Mouse (Mus musculus): ENCODE measurements around the gene Gif.

Gene Gif

DNA sequence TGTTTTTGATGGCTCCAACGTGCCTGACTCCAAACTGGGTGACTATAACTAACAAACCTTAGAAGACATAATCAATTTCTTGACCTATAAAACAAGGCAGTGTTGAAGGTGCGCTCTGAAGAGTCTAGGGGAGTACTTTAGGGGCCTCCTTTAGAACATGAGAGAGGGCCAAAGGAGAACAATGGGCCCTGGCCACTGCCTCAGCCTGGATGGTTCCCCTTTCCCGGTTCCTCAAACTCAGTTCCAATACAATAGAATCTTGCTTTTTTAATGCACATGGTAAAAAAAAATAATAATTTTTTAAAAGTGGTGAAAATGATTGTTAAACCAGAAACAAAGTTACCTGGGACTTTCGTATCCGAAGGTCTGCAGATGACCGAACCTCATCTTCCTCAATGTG is 40.5 kb downstream of the Gif start:
- ChIA-PET POLR2A (interaction anchor here in 1 of 4 experiments (1.0 to 3.6 kb wide), 6 partner anchors 11 to 180 kb away, joined by 3 to 18 read pairs (median 4); no protein-coding TSS in a partner anchor), CTCF (interaction anchor here in 1 of 4 experiments (1.0 kb wide), 1 partner anchor 12 kb away, joined by 3 read pairs; no protein-coding TSS in a partner anchor)

DNA sequence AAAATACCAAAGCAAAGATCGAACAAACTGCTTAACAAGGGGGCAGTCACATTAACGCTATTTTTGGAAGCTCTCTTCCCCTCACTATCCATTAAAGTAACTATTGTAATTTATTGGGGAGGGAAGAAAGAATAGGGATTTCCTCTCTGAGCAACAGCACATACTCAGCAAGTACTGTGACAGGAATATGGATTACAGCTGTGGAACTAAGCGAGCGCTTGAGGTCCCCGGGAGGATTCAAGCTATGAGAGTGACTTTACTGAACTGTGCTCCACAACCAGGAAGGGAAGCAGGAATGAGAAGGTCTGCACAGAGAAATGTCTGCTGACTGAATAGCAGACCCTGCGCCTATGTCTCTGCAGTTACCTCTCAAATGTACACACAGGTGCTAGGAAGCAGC is 41.5 kb downstream of the Gif start:
- ChIA-PET POLR2A (interaction anchor here in 2 of 4 experiments (0.5 to 2.2 kb wide), 10 partner anchors 10 to 181 kb away, joined by 3 to 7 read pairs (median 3); partner anchors contain the start of genes Mrpl16 (in 1 of the 2) and Stx3 (in 1 of the 2)), CTCF (interaction anchor here in 3 of 4 experiments (0.6 to 1.5 kb wide), 3 partner anchors 11 to 72 kb away, joined by 3 read pairs; no protein-coding TSS in a partner anchor)

DNA sequence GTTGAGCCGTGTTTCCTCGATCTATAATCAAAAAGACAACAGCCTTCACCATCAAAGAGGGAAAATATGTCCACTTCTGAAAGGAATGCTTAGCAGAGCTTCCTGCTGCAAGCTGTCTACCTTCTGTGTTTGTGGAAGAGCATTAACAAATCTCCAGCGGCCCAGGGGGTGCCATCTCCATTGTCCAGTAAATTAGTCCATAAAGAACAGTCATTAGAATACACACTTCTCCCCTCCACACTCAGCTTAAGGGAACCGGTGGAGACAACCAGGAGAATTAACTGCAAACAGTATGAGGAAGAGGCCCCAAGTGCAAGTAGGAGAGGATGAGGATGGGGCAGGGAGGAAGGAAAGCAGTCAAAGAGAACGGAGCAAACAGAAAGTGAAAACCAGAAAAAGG is 44.5 kb downstream of the Gif start:
- CTCF ChIA-PET: interaction anchor here in 2 of 4 experiments (0.7 to 1.2 kb wide), 3 partner anchors 15 to 28 kb away, joined by 3 to 4 read pairs (median 4); no protein-coding TSS in a partner anchor
- POLR2A ChIA-PET: interaction anchor here in 3 of 4 experiments (0.6 to 2.0 kb wide), 8 partner anchors 9 to 28 kb away, joined by 3 to 11 read pairs (median 4); partner anchors contain the start of gene Stx3 (in 1 of the 3)

DNA sequence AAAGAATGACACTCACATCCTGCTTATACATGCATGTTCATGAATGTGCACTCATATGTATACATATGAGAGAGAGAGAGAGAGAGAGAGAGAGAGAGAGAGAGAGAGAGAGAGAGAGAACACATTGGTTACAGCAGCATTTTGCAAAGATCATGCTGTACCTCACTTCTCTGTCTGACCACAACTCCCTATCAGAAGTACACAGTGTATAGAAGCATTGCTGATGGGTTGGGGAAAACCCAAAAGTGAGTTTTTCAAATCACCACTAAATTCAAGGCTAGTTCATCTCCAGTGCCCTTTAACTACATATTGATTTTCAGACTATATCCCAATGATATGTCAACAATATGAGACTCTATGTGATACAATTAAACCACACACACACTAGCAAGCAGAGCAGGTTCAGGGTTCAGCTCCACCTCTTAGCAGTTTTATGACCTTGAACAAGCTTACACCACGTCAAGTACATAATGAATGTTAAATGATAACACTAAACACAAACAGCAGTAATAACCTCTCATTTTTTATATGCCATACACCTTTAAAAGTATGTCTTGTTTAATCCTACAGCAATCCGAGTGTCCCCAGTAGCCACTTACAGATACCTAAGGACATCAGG is 46.5 kb downstream of the Gif start:
- POLR2A ChIA-PET: interaction anchor here in 3 of 4 experiments (0.5 to 2.7 kb wide), 4 partner anchors 25 to 119 kb away, joined by 4 to 11 read pairs (median 5); partner anchors contain the start of gene Stx3 (in 2 of the 3)
- CTCF ChIA-PET: interaction anchor here in 1 of 4 experiments (0.5 kb wide), 1 partner anchor 25 kb away, joined by 3 read pairs; no protein-coding TSS in a partner anchor

DNA sequence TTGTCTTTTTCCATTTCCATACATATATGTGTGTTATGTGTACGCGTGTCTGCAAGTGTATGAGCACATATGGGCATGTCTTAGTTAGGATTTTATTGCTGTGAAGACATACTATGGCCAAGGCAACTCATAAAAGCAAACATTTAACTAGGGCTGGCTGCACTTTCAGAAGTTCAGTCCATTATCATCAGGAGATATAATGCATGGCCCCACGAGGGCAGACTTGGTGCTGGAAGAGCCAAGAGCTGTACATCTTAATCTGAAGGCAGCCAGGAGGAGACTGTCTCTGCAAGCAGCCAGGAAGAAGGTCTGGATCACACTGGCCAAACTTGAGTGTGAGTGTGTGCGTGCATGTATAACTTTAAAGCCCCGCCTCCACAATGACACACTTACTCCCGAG is 47.1 kb downstream of the Gif start:
- ChIA-PET POLR2A (interaction anchor here in 1 of 4 experiments (1.8 to 2.7 kb wide), 2 partner anchors 24 to 119 kb away, joined by 4 to 6 read pairs; partner anchors contain the start of gene Stx3), CTCF (no interaction called here)

DNA sequence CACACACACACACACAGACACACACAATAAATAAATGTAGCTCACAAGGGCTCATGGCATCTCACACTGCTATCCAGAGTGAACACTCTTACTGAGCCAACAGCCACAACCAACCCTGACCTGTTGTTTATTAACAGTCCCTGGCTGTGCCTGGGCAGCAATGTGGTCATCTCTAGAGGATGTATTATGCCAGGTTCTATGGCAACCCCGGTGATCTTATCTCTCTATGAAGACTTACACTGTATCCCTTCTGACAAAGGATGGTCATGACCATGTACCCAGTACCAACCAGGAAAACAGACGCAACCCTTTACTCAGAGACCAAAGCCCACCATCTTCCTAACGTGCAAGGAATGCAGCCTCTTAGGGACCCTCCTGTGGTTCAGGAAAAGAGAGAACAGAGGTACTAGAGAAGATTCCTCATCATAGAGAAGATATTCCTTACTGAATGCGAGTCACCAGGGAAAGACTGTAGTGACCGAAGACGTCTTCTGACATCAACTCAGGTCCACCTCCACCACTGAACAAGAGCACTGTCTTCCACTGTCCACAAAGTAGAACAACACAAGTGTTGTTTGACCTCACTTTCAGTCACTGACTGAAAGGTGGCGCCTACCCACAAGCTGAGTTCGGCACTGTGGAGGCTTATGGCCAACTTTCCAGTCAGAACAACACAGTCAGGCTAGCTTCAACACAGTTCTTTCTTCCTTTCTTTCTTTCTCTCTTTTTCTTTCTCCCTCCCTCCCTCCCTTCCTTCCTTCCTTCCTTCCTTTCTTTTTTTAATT is 53.4 kb downstream of the Gif start:
- CTCF ChIA-PET: interaction anchor here in 3 of 4 experiments (0.6 to 1.6 kb wide), 6 partner anchors 18 to 1105 kb away, joined by 3 to 8 read pairs (median 4); partner anchors contain the start of gene Stx3 (in 1 of the 3)
- POLR2A ChIA-PET: interaction anchor here in 3 of 4 experiments (0.9 to 12.5 kb wide), 7 partner anchors 8 to 20 kb away, joined by 3 to 377 read pairs (median 7); partner anchors contain the start of gene Stx3 (in 2 of the 3)

DNA sequence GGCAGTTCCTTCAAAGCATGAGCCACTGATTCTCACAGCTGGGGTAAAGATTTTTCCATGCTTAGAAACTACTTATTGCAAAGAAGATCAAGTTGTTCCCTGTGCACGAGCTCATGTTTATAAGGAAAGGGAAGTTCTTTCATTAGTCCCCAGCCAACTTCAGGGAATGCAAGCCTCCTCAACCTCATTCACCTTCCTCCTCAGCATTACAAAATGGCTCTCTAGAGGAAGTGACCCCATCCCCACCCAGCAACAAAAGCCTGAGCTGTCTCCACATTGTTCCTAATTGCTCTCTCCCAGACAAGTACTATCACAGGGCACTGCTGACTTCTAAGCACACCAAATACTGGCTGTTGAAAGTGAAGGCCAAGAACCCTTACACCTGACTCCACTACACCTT is 57.1 kb downstream of the Gif start:
- ChIA-PET CTCF (interaction anchor here in 3 of 4 experiments (0.5 to 2.8 kb wide), 8 partner anchors 10 to 207 kb away, joined by 3 to 13 read pairs (median 4); partner anchors contain the start of gene Stx3 (in 2 of the 3)), POLR2A (interaction anchor here (0.8 to 12.5 kb wide), 25 partner anchors 9 to 905 kb away, joined by 3 to 377 read pairs (median 6); partner anchors contain the start of genes Stx3 (in 4 of the 4), Osbp (in 2 of the 4) and Patl1 (in 1 of the 4))

DNA sequence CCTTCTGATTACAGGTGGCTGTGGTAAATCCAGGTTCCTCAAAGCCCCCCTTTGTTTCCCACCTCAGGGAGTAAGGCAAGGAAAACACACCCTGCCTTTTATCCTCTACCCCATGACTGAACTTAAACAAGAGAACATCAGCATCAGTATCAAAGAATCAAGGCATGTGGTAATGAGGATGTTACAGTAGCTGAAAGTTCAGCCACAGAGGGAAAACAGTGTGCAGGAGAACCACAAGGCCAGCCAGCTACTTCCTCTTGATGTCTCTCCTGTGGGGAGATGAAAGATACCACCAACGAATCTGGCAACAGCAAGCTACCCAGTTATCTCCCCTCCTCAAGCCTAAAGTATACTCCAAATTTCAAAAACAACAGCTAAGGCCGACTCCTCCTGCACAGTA is 59.9 kb downstream of the Gif start:
- ChIA-PET CTCF (interaction anchor here (1.0 to 4.6 kb wide), 4 partner anchors 11 to 13 kb away, joined by 4 to 56 read pairs (median 12); partner anchors contain the start of gene Stx3 (in 2 of the 4)), POLR2A (interaction anchor here (0.6 to 12.5 kb wide), 24 partner anchors 10 to 870 kb away, joined by 3 to 377 read pairs (median 4); partner anchors contain the start of genes Stx3 (in 3 of the 4), Osbp (in 2 of the 4) and Patl1 (in 1 of the 4))

DNA sequence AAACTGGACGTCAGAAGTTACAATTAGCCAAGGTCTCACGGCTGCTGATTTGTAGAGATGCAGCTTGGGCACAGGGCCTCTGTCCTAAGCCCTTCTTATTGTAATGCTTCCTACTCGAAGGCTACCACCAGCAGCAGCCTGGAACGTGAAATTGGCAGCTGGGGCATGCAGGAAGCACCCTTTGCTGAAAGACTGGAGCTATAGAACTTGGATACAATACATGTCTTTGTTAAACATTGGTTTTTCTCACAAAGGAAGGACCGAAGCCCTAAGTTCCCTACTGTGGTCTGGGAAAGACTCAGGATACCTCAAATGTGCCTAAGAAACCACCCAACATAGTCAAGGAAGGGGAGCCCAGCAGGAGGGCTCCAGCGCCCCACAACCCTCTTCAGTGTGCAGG is 60.5 kb downstream of the Gif start:
- ChIA-PET CTCF (interaction anchor here in 3 of 4 experiments (0.6 to 4.6 kb wide), 5 partner anchors 11 to 567 kb away, joined by 4 to 56 read pairs (median 12); partner anchors contain the start of gene Stx3 (in 2 of the 3)), POLR2A (interaction anchor here (0.8 to 12.5 kb wide), 23 partner anchors 10 to 260 kb away, joined by 3 to 377 read pairs (median 5); partner anchors contain the start of genes Stx3 (in 3 of the 4), Osbp (in 2 of the 4) and Patl1 (in 1 of the 4))

DNA sequence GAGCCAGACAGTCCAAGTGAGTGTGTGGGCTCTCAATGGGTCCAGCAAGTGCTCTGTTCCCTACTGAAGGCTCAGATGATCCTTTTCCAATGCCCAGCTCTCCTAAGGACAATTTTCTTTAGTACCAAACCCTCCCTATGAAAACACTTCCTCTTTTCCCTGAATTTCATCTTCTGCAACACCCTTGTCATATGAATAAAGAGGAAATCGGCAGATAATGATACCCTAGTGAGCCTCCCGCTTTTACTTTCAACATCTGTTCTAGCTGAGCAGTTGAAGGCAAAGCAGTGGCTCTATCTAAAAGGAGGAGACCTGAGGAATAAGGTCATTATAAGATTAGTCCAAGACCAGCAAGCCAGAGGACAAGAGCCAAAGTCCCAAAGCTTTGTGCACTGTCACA is 61.1 kb downstream of the Gif start:
- ChIA-PET CTCF (interaction anchor here in 3 of 4 experiments (1.0 to 4.6 kb wide), 4 partner anchors 10 to 11 kb away, joined by 4 to 56 read pairs (median 18); partner anchors contain the start of gene Stx3 (in 2 of the 3)), POLR2A (interaction anchor here in 3 of 4 experiments (0.6 to 12.5 kb wide), 12 partner anchors 10 to 203 kb away, joined by 3 to 377 read pairs (median 12); partner anchors contain the start of genes Stx3 (in 3 of the 3), Osbp (in 1 of the 3) and Patl1 (in 1 of the 3))

DNA sequence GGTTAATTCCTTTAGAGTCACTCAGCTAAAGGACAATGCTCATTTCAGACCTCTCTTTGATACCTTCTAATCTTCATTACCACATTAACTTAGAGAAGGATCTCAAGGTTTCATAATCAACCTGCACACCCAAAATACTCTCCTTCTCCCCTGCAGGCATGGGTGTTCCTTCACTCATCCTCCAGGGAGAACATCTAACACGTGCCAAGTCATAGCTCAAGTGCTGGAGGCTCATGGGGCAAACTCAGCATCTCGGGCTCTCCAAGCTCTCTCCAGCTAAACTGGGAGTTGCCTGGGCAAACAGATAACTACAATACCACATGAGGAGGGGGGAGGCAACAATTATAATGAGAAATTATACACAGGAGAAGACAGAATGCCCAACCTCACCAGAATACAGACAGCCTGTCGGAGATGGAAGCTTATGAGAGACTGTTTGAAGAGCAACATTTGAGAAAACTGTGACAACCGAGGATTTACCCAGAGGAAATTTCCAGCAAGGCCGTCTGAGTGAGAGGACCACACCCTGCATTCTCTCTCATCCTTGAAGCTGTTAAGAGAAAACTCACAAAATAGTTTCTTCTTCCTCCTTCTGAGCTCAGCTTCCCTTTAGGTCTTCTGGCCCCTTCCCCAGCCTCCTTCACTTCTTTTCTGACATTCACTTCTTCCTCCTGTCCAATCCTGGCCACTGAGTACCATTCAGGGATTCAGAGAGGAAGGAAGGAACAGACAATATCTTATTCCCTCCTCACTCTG is 62.8 kb downstream of the Gif start:
- CTCF ChIA-PET: interaction anchor here (0.5 to 4.6 kb wide), 6 partner anchors 8 to 176 kb away, joined by 3 to 56 read pairs (median 4); partner anchors contain the start of gene Stx3 (in 2 of the 4)
- POLR2A ChIA-PET: interaction anchor here in 3 of 4 experiments (0.6 to 12.5 kb wide), 10 partner anchors 8 to 200 kb away, joined by 3 to 377 read pairs (median 5); partner anchors contain the start of genes Stx3 (in 2 of the 3) and Osbp (in 1 of the 3)

DNA sequence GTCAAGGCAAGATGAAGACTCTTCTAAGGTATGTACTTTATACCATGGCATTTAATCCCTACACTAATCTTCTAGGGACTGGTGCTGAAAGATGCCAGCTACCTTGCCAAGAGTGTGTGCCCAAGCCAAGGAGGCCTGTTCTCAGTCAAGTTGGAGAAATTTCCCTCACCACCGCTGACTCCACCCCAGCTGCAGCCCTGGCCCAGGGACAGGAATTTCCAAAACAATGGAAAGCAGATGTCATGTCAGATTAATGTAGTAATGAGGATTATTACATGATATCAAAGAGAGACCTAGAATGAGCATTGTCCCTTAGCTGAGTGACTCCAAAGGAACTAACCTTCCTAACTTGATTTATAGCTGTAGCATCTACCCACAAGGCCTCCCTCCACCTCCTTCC is 63.5 kb downstream of the Gif start:
- ChIA-PET CTCF (interaction anchor here in 2 of 4 experiments (0.5 to 4.6 kb wide), 3 partner anchors 8 to 78 kb away, joined by 3 to 56 read pairs (median 3); partner anchors contain the start of gene Stx3 (in 1 of the 2)), POLR2A (interaction anchor here in 3 of 4 experiments (0.6 to 12.5 kb wide), 7 partner anchors 8 to 155 kb away, joined by 3 to 377 read pairs (median 5); partner anchors contain the start of genes Stx3 (in 2 of the 3) and Osbp (in 1 of the 3))

DNA sequence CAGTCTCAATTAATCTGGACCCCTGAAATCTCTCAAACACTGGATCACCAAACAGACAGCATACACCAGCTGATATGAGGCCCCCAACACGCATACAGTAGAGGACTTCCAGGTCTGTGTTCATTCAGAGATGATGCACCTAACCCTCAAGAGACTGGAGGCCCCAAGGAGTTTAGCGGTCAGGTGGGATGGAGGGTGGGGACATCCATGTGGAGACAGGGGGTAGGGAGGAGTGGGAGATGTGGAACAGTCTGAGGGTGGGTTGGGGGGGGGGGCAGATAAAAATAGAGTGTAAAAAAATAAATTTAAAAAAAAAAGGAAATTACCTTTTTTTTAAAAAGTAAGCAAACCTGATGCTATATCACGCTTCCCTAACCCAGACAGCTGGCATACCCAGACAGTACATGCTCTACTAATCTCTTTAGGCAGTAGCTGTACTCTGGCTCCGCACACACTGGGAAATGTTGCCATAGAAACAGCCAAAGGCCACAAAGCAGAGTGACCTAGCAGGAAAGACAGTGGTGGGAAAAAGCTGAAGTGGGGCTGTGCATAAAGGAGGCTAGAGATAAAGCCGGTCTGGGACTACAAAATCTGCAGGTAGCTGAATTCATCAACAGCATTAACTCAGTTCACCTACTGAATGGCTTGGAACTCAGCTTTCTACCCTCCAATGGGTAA is 64.5 kb downstream of the Gif start:
- CTCF ChIA-PET: interaction anchor here in 3 of 4 experiments (0.5 to 1.1 kb wide), 4 partner anchors 8 to 35 kb away, joined by 3 to 4 read pairs (median 4); no protein-coding TSS in a partner anchor
- POLR2A ChIA-PET: interaction anchor here in 3 of 4 experiments (0.8 to 1.5 kb wide), 9 partner anchors 9 to 199 kb away, joined by 3 to 9 read pairs (median 5); no protein-coding TSS in a partner anchor
